Mouse (Mus musculus): ENCODE measurements around the gene Sema5a.

- TF ChIP-seq CTCF (IDR thresholded peaks at IDR 0.05; ENCODE audit: control insufficient read depth, insufficient read depth, low read length): no peak
- TF ChIP-seq POLR2A (IDR thresholded peaks at IDR 0.05; ENCODE audit: borderline replicate concordance, control insufficient read depth, low read depth, low read length): no peak
Observed at GRCm38 (mm10) chr15:32338721-32339290, 94.2 kb downstream of the Sema5a start.
